Mouse (Mus musculus): ENCODE data around the gene Aco1. TPM values are rescaled to one million over a fixed set of nuclear protein-coding genes. Genes with fewer than 3 reads are reported as not detected.

Aco1 gene
- polyA plus RNA-seq, 1 experiment from 2014 or later = 36.7 TPM

DNA sequence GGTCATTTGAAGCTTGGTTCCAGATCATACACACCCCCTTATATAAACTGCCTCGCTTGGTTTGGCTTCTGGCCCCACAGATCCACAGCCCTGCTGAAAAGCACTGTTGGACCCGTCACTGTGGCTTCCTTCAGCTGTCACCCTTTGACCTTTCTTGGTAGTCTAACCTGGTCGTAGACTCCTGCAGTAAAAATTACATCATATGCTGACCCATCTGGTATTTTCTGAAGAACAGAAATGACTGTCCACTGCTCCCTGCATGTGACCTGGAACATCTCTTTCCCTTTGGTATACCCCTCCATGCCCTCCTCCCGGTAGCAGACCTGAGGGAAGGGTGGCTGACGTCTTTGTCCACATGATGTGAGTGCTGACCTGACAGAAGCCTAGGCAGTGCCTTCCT lies 41.6 kb downstream of the Aco1 start:
- no peak for ATAC-seq (replicated peaks; ENCODE audit: low FRiP score)
- H3K9me3 ChIP-seq (ENCODE audit: control insufficient read depth, low read length) = no peaks in the 10 kb centered on the region

GRCm38 (mm10) chr4:40187956-40188355 lies 45.1 kb downstream of the Aco1 start:
- Histone ChIP-seq H3K9me3 (ENCODE audit: control insufficient read depth, low read length) (no peaks in the 10 kb centered on the region), H3K4me3 (ENCODE audit: low read depth, low read length) (no peak overlapping the region), H3K27me3 (replicated peaks; ENCODE audit: control insufficient read depth, insufficient read depth, low read length) (no peaks in the 10 kb centered on the region), H3K27ac (ENCODE audit: low read depth, low read length) (no peak overlapping the region), H3K9ac (ENCODE audit: low read depth, low read length) (no peak overlapping the region), H3K4me1 (replicated peaks; ENCODE audit: control insufficient read depth, insufficient read depth, low read length) (no peaks in the 10 kb centered on the region), H3K36me3 (ENCODE audit: control insufficient read depth, insufficient read depth, low read length) (peaks cover 18% of the 10 kb centered on the region; the same call in 1 of the 2 replicates), H3K4me2 (no peak overlapping the region)
- ATAC-seq (replicated peaks; ENCODE audit: low FRiP score) = no peak
- WGBS = 89% methylated on average over 7 of the region's 7 CpGs
- DNase-seq (ENCODE audit: low spot score) = no peak

More for the DNA sequence above, 41.6 kb downstream of the Aco1 start:
- Histone ChIP-seq H3K27me3 (replicated peaks; ENCODE audit: control insufficient read depth, insufficient read depth, low read length) (no peaks in the 10 kb centered on the region), H3K36me3 (ENCODE audit: control insufficient read depth, insufficient read depth, low read length) (peaks cover 25% of the 10 kb centered on the region; the same call in 1 of the 2 replicates), H3K9ac (ENCODE audit: low read depth, low read length) (no peak overlapping the region), H3K4me1 (replicated peaks; ENCODE audit: control insufficient read depth, insufficient read depth, low read length) (no peaks in the 10 kb centered on the region), H3K27ac (ENCODE audit: low read depth, low read length) (no peak overlapping the region), H3K4me3 (ENCODE audit: low read depth, low read length) (no peak overlapping the region), H3K4me2 (no peak overlapping the region)
- WGBS = 83% methylated on average over 5 of the region's 5 CpGs
- no peak for DNase-seq (ENCODE audit: low spot score)

GRCm38 (mm10) chr4:40192246-40192645 lies 49.4 kb downstream of the Aco1 start:
- H3K9ac ChIP-seq (ENCODE audit: low read depth, low read length) = no peak overlapping the region
- H3K27ac ChIP-seq (ENCODE audit: low read depth, low read length) = no peak overlapping the region
- WGBS = 62% methylated on average over 2 of the region's 2 CpGs
- ATAC-seq (replicated peaks; ENCODE audit: low FRiP score) (no peak), DNase-seq (ENCODE audit: low spot score) (no peak)
- H3K36me3 ChIP-seq (ENCODE audit: control insufficient read depth, insufficient read depth, low read length) = peaks cover 12% of the 10 kb centered on the region; the same call in 1 of the 2 replicates
- no peaks in the 10 kb centered on the region for H3K27me3 ChIP-seq (replicated peaks; ENCODE audit: control insufficient read depth, insufficient read depth, low read length)
- H3K4me2 ChIP-seq = no peak overlapping the region
- H3K9me3 ChIP-seq (ENCODE audit: control insufficient read depth, low read length) = no peaks in the 10 kb centered on the region
- no peak overlapping the region for H3K4me3 ChIP-seq (ENCODE audit: low read depth, low read length)
- H3K4me1 ChIP-seq (replicated peaks; ENCODE audit: control insufficient read depth, insufficient read depth, low read length) = no peaks in the 10 kb centered on the region

DNA sequence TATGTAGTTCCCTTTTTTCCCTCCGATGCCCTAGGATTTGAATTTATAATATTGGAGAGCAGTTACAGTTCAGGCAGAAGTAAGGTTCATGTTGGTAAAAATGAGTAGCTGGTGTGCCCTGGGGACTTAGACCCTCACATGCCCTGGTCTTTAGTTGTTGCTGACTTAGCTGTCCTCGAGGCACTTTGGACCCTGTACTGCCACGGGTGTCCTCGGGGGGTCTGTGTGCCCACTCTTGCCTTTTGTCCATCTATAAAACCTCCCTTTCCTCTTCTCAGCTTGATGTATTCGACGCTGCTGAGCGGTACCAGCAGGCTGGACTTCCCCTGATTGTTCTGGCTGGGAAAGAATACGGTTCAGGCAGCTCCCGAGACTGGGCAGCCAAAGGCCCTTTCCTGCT lies 50.6 kb downstream of the Aco1 start:
- no peaks in the 10 kb centered on the region for H3K27me3 ChIP-seq (replicated peaks; ENCODE audit: control insufficient read depth, insufficient read depth, low read length)
- 69% methylated on average over 9 of the region's 9 CpGs for WGBS
- DNase-seq (ENCODE audit: low spot score) = no peak
- no peaks in the 10 kb centered on the region for H3K4me1 ChIP-seq (replicated peaks; ENCODE audit: control insufficient read depth, insufficient read depth, low read length)
- H3K4me2 ChIP-seq = no peak overlapping the region
- H3K4me3 ChIP-seq (ENCODE audit: low read depth, low read length) = no peak overlapping the region
- peaks cover 8% of the 10 kb centered on the region; the same call in 1 of the 2 replicates for H3K36me3 ChIP-seq (ENCODE audit: control insufficient read depth, insufficient read depth, low read length)
- ATAC-seq (replicated peaks; ENCODE audit: low FRiP score) = no peak
- no peaks in the 10 kb centered on the region for H3K9me3 ChIP-seq (ENCODE audit: control insufficient read depth, low read length)
- no peak overlapping the region for H3K9ac ChIP-seq (ENCODE audit: low read depth, low read length)
- no peak overlapping the region for H3K27ac ChIP-seq (ENCODE audit: low read depth, low read length)

- DNase-seq (ENCODE audit: low spot score) (no peak), ATAC-seq (replicated peaks; ENCODE audit: low FRiP score) (no peak; the same call in 1 of the 2 replicates)
- 64% methylated on average over 2 of the region's 2 CpGs for WGBS
- Histone ChIP-seq H3K9me3 (ENCODE audit: control insufficient read depth, low read length) (no peaks in the 10 kb centered on the region), H3K4me1 (replicated peaks; ENCODE audit: control insufficient read depth, insufficient read depth, low read length) (no peaks in the 10 kb centered on the region), H3K36me3 (ENCODE audit: control insufficient read depth, insufficient read depth, low read length) (peaks cover 5% of the 10 kb centered on the region; the same call in 1 of the 2 replicates), H3K27me3 (replicated peaks; ENCODE audit: control insufficient read depth, insufficient read depth, low read length) (no peaks in the 10 kb centered on the region), H3K9ac (ENCODE audit: low read depth, low read length) (no peak overlapping the region), H3K4me2 (no peak overlapping the region), H3K27ac (ENCODE audit: low read depth, low read length) (no peak overlapping the region), H3K4me3 (ENCODE audit: low read depth, low read length) (no peak overlapping the region)
These were observed 52.5 kb downstream of the Aco1 start for GRCm38 (mm10) chr4:40195336-40195735.

- Histone ChIP-seq H3K4me3 (ENCODE audit: low read depth, low read length) (no peak overlapping the region), H3K4me2 (no peak overlapping the region), H3K27me3 (replicated peaks; ENCODE audit: control insufficient read depth, insufficient read depth, low read length) (no peaks in the 10 kb centered on the region), H3K4me1 (replicated peaks; ENCODE audit: control insufficient read depth, insufficient read depth, low read length) (no peaks in the 10 kb centered on the region), H3K27ac (ENCODE audit: low read depth, low read length) (no peak overlapping the region), H3K9ac (ENCODE audit: low read depth, low read length) (no peak overlapping the region), H3K9me3 (ENCODE audit: control insufficient read depth, low read length) (no peaks in the 10 kb centered on the region), H3K36me3 (ENCODE audit: control insufficient read depth, insufficient read depth, low read length) (0 out of 2 replicates have a peak, but pooled peaks cover 3% of the 10 kb centered on the region)
- DNase-seq (ENCODE audit: low spot score) (no peak), ATAC-seq (replicated peaks; ENCODE audit: low FRiP score) (no peak)
- WGBS = 74% methylated on average over 6 of the region's 6 CpGs
These were observed 59.3 kb downstream of the Aco1 start for GRCm38 (mm10) chr4:40202205-40202604.

DNA sequence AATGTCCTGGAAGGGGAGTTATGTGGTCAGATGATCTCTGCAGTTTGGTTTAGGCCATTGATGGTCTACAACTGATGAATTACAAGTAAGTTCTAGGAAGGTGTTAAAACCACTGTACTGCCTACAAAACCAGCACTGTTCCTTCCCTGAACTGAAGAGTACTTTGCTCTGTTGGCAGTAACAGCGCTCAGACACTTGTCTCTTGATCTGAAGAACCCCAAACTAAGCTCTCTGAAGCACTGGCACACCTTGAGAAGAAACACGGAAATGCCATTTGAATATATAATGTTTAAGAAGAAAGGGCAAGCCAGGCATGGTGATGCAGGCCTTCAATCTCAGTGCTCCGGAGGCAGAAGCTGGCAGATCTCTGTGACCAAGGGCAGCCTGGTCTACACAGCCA lies 61.5 kb downstream of the Aco1 start:
- no peaks in the 10 kb centered on the region for H3K4me1 ChIP-seq (replicated peaks; ENCODE audit: control insufficient read depth, insufficient read depth, low read length)
- ATAC-seq (replicated peaks; ENCODE audit: low FRiP score) (no peak), DNase-seq (ENCODE audit: low spot score) (no peak)
- H3K4me3 ChIP-seq (ENCODE audit: low read depth, low read length) = no peak overlapping the region
- H3K9me3 ChIP-seq (ENCODE audit: control insufficient read depth, low read length) = no peaks in the 10 kb centered on the region
- 86% methylated on average over 3 of the region's 3 CpGs for WGBS
- H3K36me3 ChIP-seq (ENCODE audit: control insufficient read depth, insufficient read depth, low read length) = no peaks in the 10 kb centered on the region
- H3K27ac ChIP-seq (ENCODE audit: low read depth, low read length) = no peak overlapping the region
- no peak overlapping the region for H3K9ac ChIP-seq (ENCODE audit: low read depth, low read length)
- no peaks in the 10 kb centered on the region for H3K27me3 ChIP-seq (replicated peaks; ENCODE audit: control insufficient read depth, insufficient read depth, low read length)
- no peak overlapping the region for H3K4me2 ChIP-seq

GRCm38 (mm10) chr4:40205231-40205903 lies 62.5 kb downstream of the Aco1 start:
- Histone ChIP-seq H3K9me3 (ENCODE audit: control insufficient read depth, low read length) (no peaks in the 10 kb centered on the region), H3K36me3 (ENCODE audit: control insufficient read depth, insufficient read depth, low read length) (no peaks in the 10 kb centered on the region), H3K4me1 (replicated peaks; ENCODE audit: control insufficient read depth, insufficient read depth, low read length) (no peaks in the 10 kb centered on the region), H3K9ac (ENCODE audit: low read depth, low read length) (no peak overlapping the region), H3K4me2 (no peak overlapping the region), H3K4me3 (ENCODE audit: low read depth, low read length) (no peak overlapping the region), H3K27ac (ENCODE audit: low read depth, low read length) (no peak overlapping the region), H3K27me3 (replicated peaks; ENCODE audit: control insufficient read depth, insufficient read depth, low read length) (no peaks in the 10 kb centered on the region)
- ATAC-seq (replicated peaks; ENCODE audit: low FRiP score) (no peak), DNase-seq (ENCODE audit: low spot score) (no peak)
- 88% methylated on average over 22 of the region's 22 CpGs for WGBS

- ATAC-seq (replicated peaks; ENCODE audit: low FRiP score) = no peak
- H3K27ac ChIP-seq (ENCODE audit: low read depth, low read length) = no peak overlapping the region
- DNase-seq (ENCODE audit: low spot score) = no peak
- no peaks in the 10 kb centered on the region for H3K9me3 ChIP-seq (ENCODE audit: control insufficient read depth, low read length)
- H3K36me3 ChIP-seq (ENCODE audit: control insufficient read depth, insufficient read depth, low read length) = no peaks in the 10 kb centered on the region
- 90% methylated on average over 5 of the region's 5 CpGs for WGBS
- H3K4me2 ChIP-seq = no peak overlapping the region
- no peaks in the 10 kb centered on the region for H3K27me3 ChIP-seq (replicated peaks; ENCODE audit: control insufficient read depth, insufficient read depth, low read length)
- H3K9ac ChIP-seq (ENCODE audit: low read depth, low read length) = no peak overlapping the region
- no peak overlapping the region for H3K4me3 ChIP-seq (ENCODE audit: low read depth, low read length)
- H3K4me1 ChIP-seq (replicated peaks; ENCODE audit: control insufficient read depth, insufficient read depth, low read length) = no peaks in the 10 kb centered on the region
These were observed 64.8 kb downstream of the Aco1 start for GRCm38 (mm10) chr4:40207701-40208100.

Measured in liver, embryonic 11.5 days (tissue).